Mouse (Mus musculus): ENCODE data around the gene Notch1.

Notch1 gene

GRCm38 (mm10) chr2:26500599-26501370 is 15.7 kb downstream of the Notch1 start:
- no peak for DNase-seq (ENCODE audit: low spot score)

DNA sequence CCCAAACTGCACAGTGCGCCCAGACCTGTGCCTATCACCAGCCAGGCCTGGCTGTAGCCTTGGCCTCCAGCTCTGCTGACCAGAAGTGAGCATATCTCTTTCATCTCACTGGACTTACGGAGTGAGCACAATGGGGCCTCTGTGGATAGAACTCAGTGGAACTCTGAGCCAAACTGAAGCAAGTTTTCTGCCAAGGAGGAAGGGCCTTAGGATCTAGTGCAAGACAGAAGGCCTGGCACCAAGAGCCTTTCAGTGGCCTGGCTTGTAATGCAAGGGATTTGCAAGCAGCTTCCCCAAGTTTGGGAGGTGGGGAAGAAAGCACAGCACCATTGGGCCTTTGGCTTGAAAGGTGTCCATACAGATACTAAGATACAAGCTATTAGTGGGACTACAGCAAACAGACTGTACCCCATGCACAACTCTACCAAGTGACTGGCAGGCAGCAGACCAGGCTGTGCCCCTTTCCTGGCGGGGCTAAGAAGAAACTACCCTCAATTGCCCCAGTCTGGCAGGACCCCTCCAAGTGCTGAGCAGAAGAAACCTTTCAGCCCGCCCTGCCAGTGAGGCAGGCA is 16.4 kb downstream of the Notch1 start:
- no peak for DNase-seq (ENCODE audit: low spot score)

DNA sequence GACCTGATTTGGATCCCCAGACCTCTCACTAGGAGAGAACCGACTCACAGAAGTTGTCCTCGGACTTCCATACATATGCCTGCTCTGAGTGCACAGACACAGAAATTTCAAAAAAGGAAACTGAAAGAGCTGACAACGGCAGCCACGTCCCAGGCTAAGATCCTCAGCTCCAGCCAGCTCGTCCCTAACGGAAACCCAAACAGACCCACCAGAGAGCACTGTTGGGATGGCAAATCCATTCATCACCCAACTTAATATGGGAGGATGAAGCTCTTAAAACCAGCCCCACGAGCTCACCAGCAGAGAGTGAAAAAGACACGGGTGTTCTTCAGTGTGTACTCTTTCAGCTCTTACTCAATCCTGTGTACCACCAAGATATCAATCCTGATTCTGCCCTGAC is 17.8 kb downstream of the Notch1 start:
- no peak for DNase-seq (ENCODE audit: low spot score)

GRCm38 (mm10) chr2:26497861-26498533 is 18.5 kb downstream of the Notch1 start:
- no peak for DNase-seq (ENCODE audit: low spot score)

- no peak for DNase-seq (ENCODE audit: low spot score)
Observed at GRCm38 (mm10) chr2:26496451-26496850, 20.0 kb downstream of the Notch1 start.

- no peak for DNase-seq (ENCODE audit: low spot score)
Observed at GRCm38 (mm10) chr2:26495701-26496100, 20.8 kb downstream of the Notch1 start.

DNA sequence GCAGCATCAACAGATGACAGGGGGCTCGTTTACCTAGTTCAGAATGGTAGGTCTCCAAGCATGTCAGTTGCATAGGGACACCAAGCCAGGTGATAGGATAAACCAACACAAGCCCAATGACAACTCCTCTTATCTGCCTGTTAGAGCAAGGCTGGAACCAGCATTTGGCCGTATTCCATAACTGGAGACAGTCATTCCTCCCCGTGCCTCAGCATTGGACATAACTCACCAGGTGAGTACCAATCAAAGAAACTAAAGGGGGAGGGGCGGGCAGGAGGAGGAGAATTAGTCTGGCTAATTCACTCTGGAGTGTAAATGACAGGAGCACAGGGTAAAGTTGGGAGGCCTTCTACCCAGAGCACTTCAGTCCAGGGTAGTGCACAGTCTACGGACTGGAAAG is 21.5 kb downstream of the Notch1 start:
- DNase-seq (ENCODE audit: low spot score), result no peak

GRCm38 (mm10) chr2:26494396-26494795 is 22.1 kb downstream of the Notch1 start:
- no peak for DNase-seq (ENCODE audit: low spot score)

DNA sequence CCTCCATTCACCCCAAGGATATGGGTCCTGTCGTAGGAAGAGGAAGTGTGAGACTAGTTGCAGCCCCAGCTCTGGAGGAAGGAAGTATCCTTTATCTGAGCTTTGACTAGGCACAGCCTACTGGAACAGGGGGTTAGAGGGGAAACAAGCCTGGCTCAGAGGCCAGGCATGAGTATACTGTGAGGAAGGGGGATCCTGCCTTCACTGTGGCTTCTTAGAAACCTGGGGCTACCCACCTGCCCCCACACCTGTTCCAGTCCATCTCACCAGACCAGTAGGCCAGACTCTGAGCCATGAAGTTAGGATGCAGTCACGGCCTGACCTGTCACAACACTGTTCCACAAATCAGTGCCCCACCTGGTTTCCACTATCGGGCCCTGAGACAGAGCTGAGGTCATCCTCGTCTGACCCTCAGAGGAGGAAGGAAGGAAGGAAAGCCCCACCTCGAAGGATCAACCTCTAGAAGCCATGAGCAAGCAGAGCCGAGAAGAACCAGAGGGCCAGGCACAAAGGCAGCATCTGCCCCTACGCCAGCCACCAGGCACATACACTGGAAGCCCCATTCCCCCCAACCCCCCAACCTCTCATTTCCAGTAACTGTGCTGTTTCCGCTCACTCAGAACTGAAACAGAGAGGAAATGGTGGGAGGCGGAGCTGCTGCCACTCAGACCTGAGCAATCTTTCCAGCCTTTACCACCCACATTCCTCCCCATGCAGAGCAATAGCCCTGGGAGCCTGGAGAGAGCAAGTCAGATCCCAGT is 23.3 kb downstream of the Notch1 start:
- no peak for DNase-seq (ENCODE audit: low spot score)

GRCm38 (mm10) chr2:26490760-26491301 is 25.6 kb downstream of the Notch1 start:
- no peak for DNase-seq (ENCODE audit: low spot score)

- no peak for DNase-seq (ENCODE audit: low spot score)
Observed at GRCm38 (mm10) chr2:26488535-26489135, 27.8 kb downstream of the Notch1 start.

DNA sequence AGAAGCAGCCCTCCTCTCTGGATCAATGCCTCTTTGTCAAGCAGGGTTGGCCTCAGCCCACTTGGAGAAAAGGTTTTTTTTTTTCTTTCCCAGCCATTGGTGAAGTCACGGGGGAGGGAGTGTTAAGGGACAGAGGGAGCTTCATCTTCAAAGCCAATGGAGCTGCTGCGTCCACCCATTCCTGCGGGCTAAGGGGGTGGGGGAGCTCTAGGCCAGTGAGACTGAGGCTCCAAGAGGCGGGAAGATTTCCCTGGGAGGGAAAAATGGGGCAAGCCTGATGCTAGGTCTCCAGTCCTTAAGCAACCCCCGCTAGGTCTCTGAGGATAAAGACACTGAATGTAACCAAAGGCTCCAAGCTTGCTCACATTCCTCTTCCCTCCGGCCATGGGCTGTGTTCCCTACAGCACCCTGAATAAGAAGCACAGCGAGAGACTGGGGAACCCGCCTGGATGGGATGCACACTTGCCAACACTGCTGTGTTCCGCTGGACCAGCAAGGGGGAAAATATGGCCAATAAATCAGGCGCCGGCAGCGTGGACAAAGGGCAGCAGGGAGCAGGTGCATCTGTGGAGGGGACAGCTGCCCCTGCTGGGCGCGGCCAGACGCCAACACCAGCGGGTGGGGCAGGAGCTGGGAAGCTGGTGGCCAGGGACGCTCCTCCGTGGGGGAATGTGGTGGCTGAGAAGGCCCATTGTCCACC is 29.0 kb downstream of the Notch1 start:
- no peak for DNase-seq (ENCODE audit: low spot score)

DNA sequence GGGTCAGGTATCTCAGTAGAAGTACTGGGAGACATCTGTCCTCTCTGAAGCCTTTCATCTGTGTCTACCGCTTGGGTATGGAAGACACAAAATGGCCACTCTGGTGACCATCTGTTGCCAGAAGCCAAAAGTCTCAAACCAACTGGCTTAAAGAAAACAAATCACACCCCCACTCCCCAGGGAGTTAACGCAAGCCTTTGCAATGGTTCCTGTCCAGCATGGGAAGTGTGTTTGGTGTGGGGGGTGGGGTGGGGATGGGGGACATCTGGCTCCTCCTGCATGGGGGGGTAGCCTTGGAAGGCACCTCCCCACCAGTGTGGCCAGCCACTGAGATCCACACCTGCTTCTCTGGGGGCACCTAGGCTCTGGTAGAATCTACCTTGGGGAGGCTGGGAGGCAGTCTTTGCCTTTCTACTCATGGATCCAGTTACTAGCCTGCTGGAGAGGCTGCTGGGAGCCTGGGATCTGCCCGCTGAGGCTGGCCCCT is 29.6 kb downstream of the Notch1 start:
- DNase-seq (ENCODE audit: low spot score), result no peak

- no peak for DNase-seq (ENCODE audit: low spot score)
Observed at GRCm38 (mm10) chr2:26486264-26486810, 30.1 kb downstream of the Notch1 start.

- no peak for DNase-seq (ENCODE audit: low spot score)
Observed at GRCm38 (mm10) chr2:26485710-26486109, 30.8 kb downstream of the Notch1 start.

DNA sequence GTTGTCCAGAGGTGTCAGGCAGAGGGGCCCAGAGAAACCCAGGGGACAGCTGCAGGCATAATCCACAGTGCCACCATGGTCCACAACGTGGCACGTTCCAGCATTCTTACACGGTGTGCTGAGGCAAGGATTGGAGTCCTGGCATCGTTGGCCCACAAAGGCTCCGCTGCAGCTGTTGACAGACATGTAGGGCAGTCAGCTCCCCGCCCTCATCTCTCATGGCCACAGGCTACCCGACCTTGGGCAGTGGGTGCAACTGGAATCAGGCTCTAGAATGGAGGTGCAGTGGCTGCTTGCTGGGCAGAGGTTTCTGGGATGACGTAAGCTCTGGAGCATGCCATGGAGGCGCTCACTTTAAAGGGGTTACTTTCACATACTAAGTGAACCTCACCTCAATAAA is 31.2 kb downstream of the Notch1 start:
- DNase-seq (ENCODE audit: low spot score), result no peak

DNA sequence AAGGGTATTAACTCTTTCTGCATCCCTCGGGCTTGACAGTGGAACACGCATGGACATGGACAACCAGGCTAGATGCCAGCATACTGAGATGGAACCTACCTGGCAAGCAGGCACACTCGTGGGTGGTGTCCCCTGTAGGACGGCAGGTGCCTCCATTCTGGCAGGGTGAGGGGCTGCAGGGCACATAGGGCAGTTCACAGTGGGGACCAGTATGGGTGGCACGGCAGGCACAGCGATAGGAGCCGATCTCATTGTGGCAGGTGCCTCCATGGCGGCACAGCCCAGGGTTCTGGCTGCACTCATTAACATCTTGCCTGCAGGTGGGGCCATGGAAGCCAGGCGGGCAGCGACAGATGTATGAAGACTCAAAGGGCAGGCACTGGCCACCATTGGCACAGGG is 32.3 kb downstream of the Notch1 start:
- no peak for DNase-seq (ENCODE audit: low spot score)

- DNase-seq (ENCODE audit: low spot score), result no peak
Observed at GRCm38 (mm10) chr2:26483230-26483869, 33.1 kb downstream of the Notch1 start.

GRCm38 (mm10) chr2:26482824-26483223 is 33.6 kb downstream of the Notch1 start:
- DNase-seq (ENCODE audit: low spot score), result no peak

Data from ovary, postnatal 36 days (tissue).